In genomic region chr2:26449121-26450060, GRCm38 (mm10) we compare ENCODE assay signal across 8 mouse cellular contexts. TPM values are rescaled to one million over a fixed set of nuclear protein-coding genes. Genes with fewer than 3 reads are reported as not detected.
DNase-seq lines count a peak whose midpoint lies in the region; ATAC-seq and TF ChIP-seq lines count a peak whose summit lies in the region.

No protein-coding gene starts in this region.

- TF ChIP-seq CTCF in brain, embryonic 14.5 days (IDR thresholded peaks at IDR 0.05; ENCODE audit: borderline replicate concordance, extremely low read depth, insufficient read depth, insufficient read length): peak; percentile 91

- no peak for ATAC-seq in erythroid progenitor cell, adult 5-6 weeks (replicated peaks; ENCODE audit: low FRiP score, poor library complexity, severe bottlenecking)

- DNase-seq in ovary, postnatal 10 days (ENCODE audit: low spot score): peak; percentile 47
- DNase-seq in ovary, adult 18-20 months (ENCODE audit: low spot score): no peak
- DNase-seq in brain, embryonic 14.5 days (ENCODE audit: low read depth): peak; percentile 91
- peak; percentile 62 to 78 for DNase-seq in frontal cortex, postnatal 14 days (ENCODE audit: low spot score in 2 of 2)
- DNase-seq in layer of hippocampus, adult 18-20 months (ENCODE audit: low spot score in 2 of 2): peak; percentile 78 to 90
- DNase-seq in lung, postnatal 10 days: peak; percentile 78
- DNase-seq in right cerebral cortex, postnatal 25 days: peak; percentile 76

- no peak for TF ChIP-seq POLR2A in brain, embryonic 14.5 days (IDR thresholded peaks at IDR 0.05; ENCODE audit: borderline replicate concordance, extremely low read depth, insufficient read depth, insufficient read length, poor library complexity, severe bottlenecking)

RNA-seq across cellular contexts. Expression of gene Sec16a, which starts 4.4 kb away (rescaled TPM):
- 50.0 and 60.0 TPM in 2 replicates for polyA plus RNA-seq in brain, embryonic 14.5 days (2012; rRNA removed)
- total RNA-seq in layer of hippocampus, adult 18-20 months (2021): 10 to 100 TPM; 50.3 to 50.4 TPM
- 13.0 TPM in 2 replicates for total RNA-seq in erythroid progenitor cell, adult 5-6 weeks (2015; ENCODE audit: low replicate concordance)
- 7.3 and 15.7 TPM in 2 replicates for total RNA-seq in erythroid progenitor cell, adult 5-6 weeks (2017; ENCODE audit: low replicate concordance)

RNA-seq across cellular contexts. Expression of gene Inpp5e, which starts 40.4 kb away (rescaled TPM):
- polyA plus RNA-seq in brain, embryonic 14.5 days (2012; rRNA removed): 39.4 and 44.8 TPM in 2 replicates
- 10 to 100 TPM; 23.3 to 24.5 TPM for total RNA-seq in layer of hippocampus, adult 18-20 months (2021)
- total RNA-seq in erythroid progenitor cell, adult 5-6 weeks (2015; ENCODE audit: low replicate concordance): 13.7 and 22.2 TPM in 2 replicates
- total RNA-seq in erythroid progenitor cell, adult 5-6 weeks (2017; ENCODE audit: low replicate concordance): 12.3 and 26.5 TPM in 2 replicates
